Mouse (Mus musculus): ENCODE data around the gene Cidec. TPM values are rescaled to one million over a fixed set of nuclear protein-coding genes. Genes with fewer than 3 reads are reported as not detected.

Gene Cidec
- total RNA-seq, 1 experiment from 2014 or later = 421 TPM

GRCm38 (mm10) chr6:113444207-113444965 is 8.8 kb upstream of the Cidec start:
- DNase-seq = no peak

GRCm38 (mm10) chr6:113443091-113443490 is 7.5 kb upstream of the Cidec start:
- DNase-seq = peak; percentile 49

GRCm38 (mm10) chr6:113442442-113443090 is 7.0 kb upstream of the Cidec start, which contains the start of gene Jagn1:
Gene Jagn1, plus strand, starts transcription at chr6:113442569.
- DNase-seq = peak; percentile 96

- no peak for DNase-seq
These were observed 6.5 kb upstream of the Cidec start for GRCm38 (mm10) chr6:113442087-113442441.

- DNase-seq = peak; percentile 83
These were observed 5.7 kb upstream of the Cidec start for GRCm38 (mm10) chr6:113441147-113441680.

GRCm38 (mm10) chr6:113440686-113441085 is 5.1 kb upstream of the Cidec start:
- peak; percentile 57 for DNase-seq

- no peak for DNase-seq
These were observed 3.3 kb upstream of the Cidec start for GRCm38 (mm10) chr6:113438721-113439430.

- DNase-seq = no peak
These were observed 1.6 kb upstream of the Cidec start for GRCm38 (mm10) chr6:113437135-113437534.

GRCm38 (mm10) chr6:113434691-113435090 is 869 bp downstream of the Cidec start:
- peak; percentile 70 for DNase-seq

GRCm38 (mm10) chr6:113433661-113434060 is 1.9 kb downstream of the Cidec start:
- DNase-seq = no peak

GRCm38 (mm10) chr6:113431801-113432200 is 3.8 kb downstream of the Cidec start:
- DNase-seq = no peak

- DNase-seq = no peak
These were observed 4.7 kb downstream of the Cidec start for GRCm38 (mm10) chr6:113430846-113431245.

GRCm38 (mm10) chr6:113429965-113430364 is 5.6 kb downstream of the Cidec start:
- DNase-seq = no peak

- DNase-seq = no peak
These were observed 7.6 kb downstream of the Cidec start for GRCm38 (mm10) chr6:113428006-113428405.

- DNase-seq = peak; percentile 73
These were observed 8.2 kb downstream of the Cidec start for GRCm38 (mm10) chr6:113427397-113427796.

- DNase-seq = no peak
These were observed 8.9 kb downstream of the Cidec start for GRCm38 (mm10) chr6:113426696-113427095.

GRCm38 (mm10) chr6:113424187-113424586 is 11.4 kb downstream of the Cidec start:
- DNase-seq = no peak

GRCm38 (mm10) chr6:113423000-113423399 is 12.6 kb downstream of the Cidec start:
- DNase-seq = no peak

GRCm38 (mm10) chr6:113419199-113419587 is 16.4 kb downstream of the Cidec start, which contains the start of gene Rpusd3:
Gene Rpusd3, minus strand, starts transcription at chr6:113419340.
- DNase-seq = peak; percentile 100

GRCm38 (mm10) chr6:113418441-113419198 is 16.9 kb downstream of the Cidec start:
- peak; percentile 44 for DNase-seq

GRCm38 (mm10) chr6:113416416-113416815 is 19.1 kb downstream of the Cidec start:
- DNase-seq = no peak

GRCm38 (mm10) chr6:113410001-113410400 is 25.6 kb downstream of the Cidec start:
- DNase-seq = no peak

Data from adrenal gland, postnatal 14 days (tissue).